Mouse (Mus musculus) stomach, adult 2 months (tissue): ENCODE results near the gene Car7. TPM values are rescaled to one million over a fixed set of nuclear protein-coding genes. Genes with fewer than 3 reads are reported as not detected.

Experiments used
- polyA plus RNA-seq: library from polyadenylated mRNA; depleted of rRNA; stranded (reverse); fragments of >200 nt; gene quantifications from 2 replicates; pipeline ENCODE4 v1.2.3, GENCODE M21; 2012; rRNA removed

The Car7 gene
- polyA plus RNA-seq, result 2.8 and 3.1 TPM in 2 replicates

DNA sequence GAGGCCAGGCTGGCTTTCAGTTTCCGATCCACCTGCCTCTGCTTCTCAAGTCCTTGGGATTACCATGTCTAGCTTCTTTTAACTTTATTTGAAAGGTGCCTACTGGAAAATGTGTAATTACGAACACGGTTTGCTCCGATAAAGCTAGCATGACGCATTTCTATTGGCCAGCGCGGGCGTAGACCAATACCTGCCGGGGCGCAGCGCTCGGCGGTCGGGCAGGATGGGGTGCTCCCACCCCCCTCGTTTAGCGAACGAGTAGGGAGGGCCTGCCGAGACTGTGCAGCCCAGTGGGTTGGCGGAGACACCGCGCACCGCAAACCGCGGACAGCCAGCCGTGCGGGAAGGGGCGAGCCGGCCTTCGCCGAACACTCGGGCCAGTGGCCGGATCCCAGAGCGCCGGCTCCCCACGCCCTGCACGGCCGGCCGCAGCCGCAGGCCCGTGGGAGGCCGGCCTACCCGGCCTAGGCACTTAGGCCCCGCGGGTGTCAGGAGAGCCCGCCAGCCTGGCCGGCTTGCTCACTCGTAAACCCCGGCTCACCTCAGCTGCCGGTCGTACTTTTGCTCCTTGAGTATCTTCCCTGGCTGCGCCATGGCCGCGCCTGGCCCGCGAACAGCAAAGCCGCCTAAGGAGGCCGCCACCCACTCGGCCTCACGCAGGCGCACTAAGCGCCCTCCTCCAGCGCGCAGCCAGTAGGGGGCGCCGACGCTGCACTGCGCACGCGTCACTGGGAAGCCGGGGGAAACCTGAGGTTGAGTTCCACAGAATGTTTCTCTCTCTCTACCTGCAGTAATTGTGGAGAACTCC lies at the start of gene Car7, which contains the start of gene Nae1:
TSS of gene Car7 (plus strand) at position 719 of the 808 bp plus-strand sequence.
TSS of gene Nae1 (minus strand) at position 667 of the 808 bp plus-strand sequence.

DNA sequence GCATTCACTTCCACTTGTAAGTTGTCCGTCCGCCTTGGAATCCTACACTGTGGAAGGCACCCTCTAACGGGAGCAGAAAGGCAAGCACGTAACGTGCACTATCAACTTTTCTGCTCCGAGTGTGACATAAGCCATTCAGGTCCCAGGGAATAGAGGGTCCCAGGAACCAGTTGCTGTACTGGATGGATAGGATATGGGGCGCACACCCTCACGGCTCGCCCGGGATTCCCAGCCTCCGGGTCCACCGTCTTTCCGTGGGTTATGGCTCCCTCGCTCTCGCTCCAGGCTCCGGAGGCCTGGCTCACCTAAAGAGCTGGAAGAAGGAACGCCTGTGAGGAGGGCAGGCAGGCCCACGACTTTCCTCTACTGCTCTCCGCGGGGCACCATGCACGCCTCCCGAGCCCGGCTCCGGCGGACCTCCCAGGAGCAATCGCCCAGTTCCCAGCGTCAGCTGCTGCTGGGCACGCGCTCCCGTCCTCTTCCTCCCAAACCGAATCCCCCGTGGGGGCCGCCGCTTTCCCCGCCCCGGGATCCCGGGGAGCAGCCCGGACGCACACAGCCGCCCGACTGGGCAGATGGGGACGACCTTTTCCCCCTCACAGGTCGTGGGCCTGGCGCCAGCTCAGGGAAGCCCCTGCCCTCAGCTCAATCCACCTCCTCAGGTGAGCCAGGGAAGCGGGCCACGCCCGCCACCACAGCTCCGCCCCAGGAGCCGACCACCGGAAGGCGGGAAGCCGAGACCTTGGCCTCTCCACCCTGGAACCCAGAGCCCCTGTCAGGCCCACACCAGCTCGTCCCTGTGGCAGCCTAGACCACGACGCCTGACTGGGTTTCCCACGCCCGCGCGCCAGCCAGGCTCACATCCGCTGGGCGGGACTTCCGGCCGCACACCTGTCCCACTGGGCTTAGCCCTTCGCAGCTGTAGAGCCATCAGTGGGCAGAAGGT lies 25.2 kb upstream of the Car7 start, which contains the start of gene Terb1:
TSS of gene Terb1 (minus strand) at position 850 of the 946 bp plus-strand sequence.

DNA sequence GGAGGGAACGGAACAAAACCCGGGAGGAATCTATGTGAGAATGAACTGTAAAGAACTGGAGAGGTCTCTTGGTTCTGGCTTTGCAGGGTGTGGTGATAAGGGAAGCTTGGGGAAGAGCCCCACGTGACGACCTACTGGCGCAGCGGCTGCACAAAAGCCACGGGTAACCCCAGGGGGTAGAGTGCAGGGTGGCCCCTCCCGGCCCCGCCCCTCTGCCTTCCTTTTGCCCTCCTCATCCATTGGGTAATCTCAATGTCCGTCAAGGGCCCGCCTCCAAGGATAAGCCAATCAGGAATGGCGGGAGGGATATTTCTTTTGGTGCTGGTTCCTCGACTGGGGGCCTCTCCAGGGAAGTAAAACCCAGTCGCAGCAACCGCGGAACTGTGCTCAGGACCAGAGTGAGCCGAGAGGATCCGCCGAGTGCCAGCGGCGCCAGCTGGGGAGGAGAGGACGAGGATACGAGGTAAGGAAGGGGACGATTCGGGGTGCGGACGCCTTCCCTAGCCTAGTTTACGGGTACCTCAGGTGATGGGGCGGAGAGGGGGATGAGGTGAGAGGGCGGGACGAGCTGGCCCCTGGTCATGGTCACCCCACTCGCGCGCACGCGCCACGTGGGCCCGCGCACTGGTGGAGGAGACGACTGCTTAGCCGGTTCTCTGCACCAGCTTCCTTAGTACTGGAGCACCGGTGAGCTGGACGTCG lies 56.8 kb downstream of the Car7 start, which contains the start of gene Pdp2:
TSS of gene Pdp2 (plus strand) at position 319 of the 702 bp plus-strand sequence.

Other genes starting within 250 kb of the Car7 start
- gene Cmtm2a, start 241.5 kb upstream of the Car7 start, polyA plus RNA-seq, result not detected in 2 replicates
- gene Gm45711, start 224.6 kb upstream of the Car7 start, polyA plus RNA-seq, result not detected in 2 replicates
- gene Cmtm1, start 224.5 kb upstream of the Car7 start, polyA plus RNA-seq, result not detected in 2 replicates
- not detected in 2 replicates for gene Gm11020, start 213.1 kb upstream of the Car7 start, polyA plus RNA-seq
- gene Cmtm2b, start 212.5 kb upstream of the Car7 start, polyA plus RNA-seq, result not detected in 2 replicates
- gene Cmtm3, start 195.3 kb upstream of the Car7 start, polyA plus RNA-seq, result 31.8 and 34.4 TPM in 2 replicates
- gene Cmtm4, start 138.9 kb upstream of the Car7 start, polyA plus RNA-seq, result 14.2 and 14.5 TPM in 2 replicates
- gene Dync1li2, start 91.6 kb upstream of the Car7 start, polyA plus RNA-seq, result 3.2 and 4.5 TPM in 2 replicates
- 0.04 and 0.13 TPM in 2 replicates for gene Terb1, start 24.8 kb upstream of the Car7 start, polyA plus RNA-seq
- gene Nae1, start 52 bp upstream of the Car7 start, polyA plus RNA-seq, result 0.77 and 0.78 TPM in 2 replicates
- 1.0 and 1.1 TPM in 2 replicates for gene Pdp2, start 56.8 kb downstream of the Car7 start, polyA plus RNA-seq
- gene Cdh16, start 89.7 kb downstream of the Car7 start, polyA plus RNA-seq, result 0.04 TPM in 1 of 2 replicates, not detected in the other
- 6.5 and 13.8 TPM in 2 replicates for gene Rrad, start 96.6 kb downstream of the Car7 start, polyA plus RNA-seq
- 27.4 and 32.5 TPM in 2 replicates for gene Ciao2b, start 107.3 kb downstream of the Car7 start, polyA plus RNA-seq
- 7.3 and 13.3 TPM in 2 replicates for gene Ces2a, start 199.3 kb downstream of the Car7 start, polyA plus RNA-seq